Mouse (Mus musculus) lung, embryonic 14.5 days (tissue): ENCODE measurements around the gene Arl6ip4. TPM values are rescaled to one million over a fixed set of nuclear protein-coding genes. Genes with fewer than 3 reads are reported as not detected.

Experiments used
- ATAC-seq: fragments of 200-750 bp; cut with Nextera tagmentation; 2 replicates; pipeline ENCODE4 v1.8.0; 2017; ENCODE audit warnings: mild to moderate bottlenecking, moderate TSS enrichment, moderate library complexity; ENCODE audit not compliant: insufficient read depth
- DNase-seq: peaks from one replicate; pipeline ENCODE4 v3.0.0-alpha.2; 2015
- H3K27ac ChIP-seq: fragments of 300-500 bp; sonication (generic); 2 replicates; pipeline ENCODE4 v1.5.1; 2014; ENCODE audit warnings: low read depth, mild to moderate bottlenecking, moderate library complexity
- H3K27me3 ChIP-seq: fragments of 300-500 bp; sonication (generic); 2 replicates; pipeline ENCODE4 v1.6.1; 2014; ENCODE audit warnings: low read length, control low read depth; ENCODE audit not compliant: insufficient read depth
- H3K36me3 ChIP-seq: fragments of 300-500 bp; sonication (generic); 2 replicates; pipeline ENCODE4 v1.6.1; 2014; ENCODE audit warnings: control low read depth; ENCODE audit not compliant: insufficient read depth
- H3K4me1 ChIP-seq: fragments of 300-500 bp; sonication (generic); 2 replicates; pipeline ENCODE4 v1.6.1; 2014; ENCODE audit warnings: antibody characterized with exemption, control low read depth; ENCODE audit not compliant: insufficient read depth
- H3K4me2 ChIP-seq: fragments of 300-500 bp; sonication (generic); 2 replicates; pipeline ENCODE4 v1.6.1; 2014; ENCODE audit warnings: mild to moderate bottlenecking
- H3K4me3 ChIP-seq: fragments of 300-500 bp; sonication (generic); 2 replicates; pipeline ENCODE4 v1.5.1; 2014; ENCODE audit warnings: low read depth, low read length
- H3K9ac ChIP-seq: fragments of 300-500 bp; sonication (generic); 2 replicates; pipeline ENCODE4 v1.6.1; 2014
- H3K9me3 ChIP-seq: fragments of 300-500 bp; sonication (generic); 2 replicates; pipeline ENCODE4 v1.6.1; 2016; ENCODE audit warnings: low read depth, low read length, control low read depth
- CTCF ChIP-seq: IDR thresholded peaks from 2 replicates; pipeline ENCODE4 v1.5.1; 2016; ENCODE audit warnings: antibody characterized with exemption, low read depth
- WGBS: fragments of 180-500 bp; shearing (Covaris S2); extraction: QIAGEN DNeasy Blood & Tissue Kit; methylation state at CpG from one replicate; pipeline ENCODE4 v1.1.7; 2014; 5-methylcytosine and 5-hydroxymethylcytosine counted together
- polyA plus RNA-seq: library from polyadenylated mRNA; unstranded; fragments of >200 nt; fragmentation: Nextera tagmentation; extraction: Ambion mirVana; gene quantifications from 2 replicates; pipeline ENCODE4 v1.2.1, GENCODE M21; 2014

The Arl6ip4 gene
- polyA plus RNA-seq, 1 experiment from 2014 or later: 105 TPM

- Histone ChIP-seq H3K4me2 (no peak overlapping the region), H3K36me3 (no peaks in the 10 kb centered on the region), H3K27me3 (no peaks in the 10 kb centered on the region), H3K9me3 (no peaks in the 10 kb centered on the region), H3K9ac (no peak overlapping the region), H3K4me1 (no peaks in the 10 kb centered on the region), H3K4me3 (no peak overlapping the region), H3K27ac (no peak overlapping the region)
- ATAC-seq (peak; percentile 50; the same call in 1 of the 2 replicates), DNase-seq (peak; percentile 90)
- 36% methylated on average over 11 of the region's 11 CpGs for WGBS
- TF ChIP-seq CTCF: peak; percentile 99
Observed at GRCm38 (mm10) chr5:124084588-124085173, 31.2 kb upstream of the Arl6ip4 start.

DNA sequence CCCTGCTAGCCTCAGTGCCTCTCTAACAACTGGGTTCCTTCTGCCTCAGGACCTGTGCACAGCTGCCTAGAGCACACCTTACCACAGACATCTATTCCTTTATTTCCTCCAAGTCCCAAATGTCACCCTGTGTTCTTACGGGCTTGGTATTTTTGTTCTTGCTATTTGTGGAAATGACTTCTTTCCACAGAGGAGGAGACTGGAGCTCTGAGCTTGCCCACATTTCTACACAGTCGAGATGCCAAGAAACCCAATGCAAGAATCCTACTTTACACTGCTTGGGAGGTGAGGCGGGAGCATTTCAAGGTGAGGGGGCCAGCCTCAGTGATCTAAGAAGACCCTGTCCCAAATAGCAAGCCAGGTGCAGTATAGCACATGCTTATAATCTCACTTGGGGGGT lies 30.4 kb upstream of the Arl6ip4 start:
- 70% methylated on average over 3 of the region's 3 CpGs for WGBS
- ATAC-seq (no peak), DNase-seq (no peak)
- no peak overlapping the region for H3K4me3 ChIP-seq
- no peaks in the 10 kb centered on the region for H3K36me3 ChIP-seq
- no peak overlapping the region for H3K4me2 ChIP-seq
- no peak for TF ChIP-seq CTCF
- H3K27ac ChIP-seq: no peak overlapping the region
- no peaks in the 10 kb centered on the region for H3K9me3 ChIP-seq
- H3K27me3 ChIP-seq: no peaks in the 10 kb centered on the region
- H3K9ac ChIP-seq: no peak overlapping the region
- H3K4me1 ChIP-seq: no peaks in the 10 kb centered on the region

DNA sequence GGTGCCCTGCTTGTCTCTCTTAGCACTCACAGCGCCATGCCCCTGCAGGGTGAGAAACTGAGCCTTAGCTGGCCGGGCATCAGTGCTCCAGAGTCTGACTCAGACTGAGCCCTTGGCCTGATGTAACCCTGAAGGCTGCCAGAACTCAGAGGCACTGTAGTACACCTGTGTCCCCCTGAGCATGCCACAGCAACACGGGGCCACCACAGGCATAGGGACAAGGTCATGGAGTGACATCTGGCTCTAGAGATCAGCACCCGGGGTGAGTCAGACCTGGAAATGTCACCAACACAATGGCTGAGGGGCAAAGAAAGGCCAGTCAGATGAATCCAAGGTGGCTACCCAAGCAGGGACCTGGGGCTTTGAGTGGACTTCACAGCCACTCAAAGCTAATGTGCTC lies 29.0 kb upstream of the Arl6ip4 start:
- Histone ChIP-seq H3K27me3 (no peaks in the 10 kb centered on the region), H3K4me3 (no peak overlapping the region), H3K4me2 (no peak overlapping the region), H3K4me1 (no peaks in the 10 kb centered on the region), H3K9ac (no peak overlapping the region), H3K9me3 (no peaks in the 10 kb centered on the region), H3K27ac (no peak overlapping the region), H3K36me3 (no peaks in the 10 kb centered on the region)
- 75% methylated on average over 4 of the region's 4 CpGs for WGBS
- TF ChIP-seq CTCF: no peak
- DNase-seq (no peak), ATAC-seq (no peak)

- DNase-seq (no peak), ATAC-seq (no peak)
- no peaks in the 10 kb centered on the region for H3K4me1 ChIP-seq
- 77% methylated on average over 23 of the region's 23 CpGs for WGBS
- H3K9ac ChIP-seq: no peak overlapping the region
- H3K36me3 ChIP-seq: no peaks in the 10 kb centered on the region
- no peaks in the 10 kb centered on the region for H3K27me3 ChIP-seq
- H3K4me2 ChIP-seq: no peak overlapping the region
- no peak overlapping the region for H3K4me3 ChIP-seq
- TF ChIP-seq CTCF: no peak
- no peaks in the 10 kb centered on the region for H3K9me3 ChIP-seq
- H3K27ac ChIP-seq: no peak overlapping the region
Observed at GRCm38 (mm10) chr5:124089868-124090267, 26.0 kb upstream of the Arl6ip4 start.

GRCm38 (mm10) chr5:124091951-124092406 lies 23.9 kb upstream of the Arl6ip4 start:
- H3K9ac ChIP-seq: no peak overlapping the region
- ATAC-seq: 0 out of 2 replicates have a peak, but pooled peaks have one; percentile 10
- H3K9me3 ChIP-seq: no peaks in the 10 kb centered on the region
- peak; percentile 46 for DNase-seq
- no peak for TF ChIP-seq CTCF
- no peaks in the 10 kb centered on the region for H3K4me1 ChIP-seq
- H3K36me3 ChIP-seq: no peaks in the 10 kb centered on the region
- WGBS: 33% methylated on average over 9 of the region's 9 CpGs
- no peak overlapping the region for H3K4me2 ChIP-seq
- no peak overlapping the region for H3K4me3 ChIP-seq
- no peaks in the 10 kb centered on the region for H3K27me3 ChIP-seq
- no peak overlapping the region for H3K27ac ChIP-seq

GRCm38 (mm10) chr5:124093120-124093794 lies 22.6 kb upstream of the Arl6ip4 start:
- Histone ChIP-seq H3K9me3 (no peaks in the 10 kb centered on the region), H3K4me3 (no peak overlapping the region), H3K36me3 (no peaks in the 10 kb centered on the region), H3K27me3 (no peaks in the 10 kb centered on the region), H3K4me1 (no peaks in the 10 kb centered on the region), H3K4me2 (no peak overlapping the region), H3K9ac (no peak overlapping the region), H3K27ac (no peak overlapping the region)
- TF ChIP-seq CTCF: no peak
- DNase-seq: peak; percentile 28
- no peak for ATAC-seq
- WGBS: 59% methylated on average over 11 of the region's 11 CpGs

DNA sequence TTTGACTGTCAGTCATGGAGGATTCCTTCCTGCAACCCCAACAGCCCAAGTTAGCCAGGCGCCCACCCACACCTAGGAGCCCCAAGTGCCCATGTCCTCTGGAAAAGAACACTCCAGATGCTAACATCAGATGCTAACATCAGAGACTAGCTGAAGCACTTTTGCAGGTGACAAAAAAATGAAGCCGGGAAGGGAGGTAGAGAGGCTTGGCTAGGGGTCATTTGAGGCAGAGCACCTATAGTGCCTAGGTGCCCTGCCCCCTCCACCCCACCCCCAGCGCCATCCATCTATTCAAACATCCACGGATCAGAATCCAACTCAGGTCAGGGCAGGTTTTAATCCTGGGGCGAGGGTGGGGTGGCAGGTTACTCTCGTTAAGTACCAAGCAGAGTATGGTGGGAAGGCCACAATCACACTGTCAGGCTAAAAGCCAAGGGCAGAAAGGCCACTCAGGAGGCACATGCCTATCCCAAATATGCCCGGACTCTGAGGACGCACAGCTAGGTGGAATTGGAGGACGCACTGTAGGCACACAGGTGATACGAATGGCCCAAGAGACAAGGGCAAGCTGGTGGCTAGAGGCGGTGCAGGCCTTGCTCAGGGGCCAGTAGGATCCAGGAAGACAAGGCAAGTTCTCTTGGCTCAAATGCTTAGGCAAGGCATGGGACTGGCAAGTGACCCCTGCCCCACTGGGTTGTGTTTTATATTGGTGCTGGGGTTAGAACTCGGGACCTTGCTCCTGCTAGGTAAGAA lies 21.9 kb upstream of the Arl6ip4 start:
- Histone ChIP-seq H3K4me3 (no peak overlapping the region), H3K4me1 (no peaks in the 10 kb centered on the region), H3K9me3 (no peaks in the 10 kb centered on the region), H3K36me3 (no peaks in the 10 kb centered on the region), H3K9ac (no peak overlapping the region), H3K4me2 (no peak overlapping the region), H3K27ac (no peak overlapping the region), H3K27me3 (no peaks in the 10 kb centered on the region)
- TF ChIP-seq CTCF: no peak
- ATAC-seq (no peak), DNase-seq (no peak)
- 79% methylated on average over 12 of the region's 12 CpGs for WGBS
